Mouse (Mus musculus) olfactory bulb, adult 2 months (tissue): Measurements from ENCODE around the gene Fam57b.

ENCODE experiments used
- CTCF ChIP-seq: fragments of 200-500 bp; IDR thresholded peaks from 2 replicates; pipeline ENCODE4 v1.5.1; 2012; ENCODE audit warnings: low read depth, mild to moderate bottlenecking, low read length, moderate library complexity; ENCODE audit not compliant: insufficient read depth
- POLR2A ChIP-seq: fragments of 200-500 bp; IDR thresholded peaks from 2 replicates; pipeline ENCODE4 v1.6.1; 2012; ENCODE audit warnings: mild to moderate bottlenecking, low read depth, low read length, moderate library complexity; ENCODE audit not compliant: insufficient read depth

- TF ChIP-seq CTCF (no peak), POLR2A (no peak)
Measured at GRCm38 (mm10) chr7:126766201-126766600, 31.3 kb upstream of the Fam57b start, which contains the start of gene Gdpd3.
